Mouse (Mus musculus): ENCODE results near the gene Gm20388.

GRCm38 (mm10) chr8:121675161-121675560 is 1764.5 kb downstream of the Gm20388 start:
- TF ChIP-seq CTCF (IDR thresholded peaks at IDR 0.05; ENCODE audit: low read depth) (no peak), EP300 (IDR thresholded peaks at IDR 0.05; ENCODE audit: low read depth) (no peak)

All from liver, embryonic 14.5 days (tissue).